Mouse (Mus musculus) v-Abl transformed pro-B cells (cell line): Measurements from ENCODE around the gene Usp42.

Source experiments
- in situ Hi-C, 2 experiments: fragments of 400-800 bp; cut with MboI; formaldehyde crosslinking; loops; one replicate each; pipeline ENCODE4 v1.15.1; 2025; ENCODE audit not compliant: unreplicated experiment in 2 of 2

Gene Usp42

DNA sequence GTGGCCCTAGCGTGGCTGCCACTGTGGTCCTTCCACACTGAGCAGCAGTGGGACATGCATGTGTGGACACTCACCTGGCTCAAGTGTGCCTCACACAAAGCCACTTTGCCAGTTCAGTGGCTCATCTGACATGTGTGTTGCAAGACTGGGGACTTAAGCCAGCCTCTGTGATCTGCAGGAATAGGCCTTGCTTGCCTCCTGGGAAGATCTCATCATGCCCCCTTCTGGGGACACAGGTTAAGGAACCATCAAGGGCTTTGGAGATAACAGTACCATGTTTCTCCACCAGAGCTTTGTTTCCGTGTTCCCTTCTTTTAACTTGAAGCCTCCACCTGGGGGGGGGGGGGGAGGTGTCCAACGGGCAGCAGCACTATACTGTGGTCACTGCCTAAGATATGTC lies 35.8 kb downstream of the Usp42 start:
- in situ Hi-C loops, result loop anchor here in 1 of 2 experiments (5.0 kb wide), 1 partner anchor 129 kb away; no protein-coding TSS in a partner anchor

DNA sequence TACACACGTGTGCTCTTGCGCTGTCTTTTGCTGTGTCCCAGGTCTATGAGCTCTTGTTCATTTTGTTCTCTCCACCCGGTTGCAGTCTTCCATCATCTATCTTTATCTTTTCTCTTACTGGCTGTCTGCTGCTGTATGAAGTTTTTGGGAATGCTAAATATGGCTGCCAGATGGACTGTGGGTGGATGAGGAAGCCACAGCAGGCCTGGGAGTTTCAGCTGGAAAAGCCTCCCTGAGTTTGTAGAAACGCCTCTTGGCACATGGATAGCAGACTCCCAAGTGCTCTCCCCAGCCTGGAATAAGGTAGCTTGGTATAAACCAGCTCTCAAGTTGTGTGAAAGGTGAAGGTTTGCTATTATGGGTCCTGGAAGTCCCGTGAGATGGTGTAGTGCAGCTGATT lies 41.2 kb downstream of the Usp42 start:
- in situ Hi-C loops, result no loop called here

DNA sequence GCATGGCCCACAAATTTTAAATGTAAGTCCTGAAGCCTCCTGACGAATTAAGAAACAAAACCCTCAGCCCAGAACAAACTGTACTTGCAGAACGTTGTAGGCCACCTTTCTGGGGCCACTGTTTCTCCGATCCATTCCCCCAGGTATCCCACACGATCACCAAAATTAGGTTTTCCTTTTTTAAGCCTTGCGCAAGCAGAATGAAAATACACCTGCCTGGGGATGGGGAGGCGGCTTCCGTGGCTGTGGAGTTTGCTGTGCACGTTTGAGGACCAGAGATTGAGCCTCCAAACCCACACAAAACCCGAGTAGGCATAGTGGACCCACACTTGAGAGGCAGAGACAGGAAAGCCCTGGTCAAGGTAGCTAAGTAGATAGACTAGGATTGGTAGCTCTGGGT lies 41.7 kb downstream of the Usp42 start:
- in situ Hi-C loops, result no loop called here

DNA sequence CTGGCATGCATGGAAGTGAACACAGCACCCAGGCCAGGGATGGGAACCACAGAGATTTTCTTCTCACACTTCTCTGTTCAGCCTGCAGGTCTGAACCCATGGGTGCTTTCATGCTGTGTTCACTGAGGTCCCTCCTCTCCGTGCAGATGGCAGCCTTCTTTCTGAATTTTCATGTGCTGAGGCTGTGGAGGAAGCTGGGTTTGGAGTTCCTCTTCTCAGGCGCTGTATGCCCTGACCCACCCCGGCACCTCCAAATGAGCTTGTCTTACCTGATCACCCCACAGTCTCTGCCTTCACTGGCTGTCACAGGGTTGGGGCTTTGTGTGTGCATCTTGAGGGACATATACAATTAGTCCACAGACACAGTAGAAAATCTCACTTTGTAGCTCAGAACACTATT lies 44.5 kb downstream of the Usp42 start:
- in situ Hi-C loops, result no loop called here

DNA sequence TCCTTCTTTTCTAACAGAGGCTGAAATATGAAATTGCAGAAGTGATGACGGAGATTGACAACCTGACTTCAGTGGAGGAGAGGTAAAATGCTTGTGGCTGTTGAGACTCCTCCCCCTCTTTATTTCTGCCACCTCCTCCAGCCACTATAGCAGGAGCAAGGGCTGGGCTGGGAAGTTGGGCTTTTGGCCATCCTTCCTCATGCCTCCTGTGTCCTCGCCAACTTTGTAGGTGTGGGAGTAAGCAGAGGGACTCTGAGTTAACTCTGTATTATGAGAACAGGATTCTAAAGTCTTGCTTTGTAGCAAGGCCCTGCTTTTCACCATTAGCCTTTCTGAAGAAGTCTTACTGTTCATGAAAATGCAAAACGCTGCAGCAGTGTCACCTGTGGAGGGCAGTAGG lies 45.6 kb downstream of the Usp42 start:
- in situ Hi-C loops, result no loop called here

DNA sequence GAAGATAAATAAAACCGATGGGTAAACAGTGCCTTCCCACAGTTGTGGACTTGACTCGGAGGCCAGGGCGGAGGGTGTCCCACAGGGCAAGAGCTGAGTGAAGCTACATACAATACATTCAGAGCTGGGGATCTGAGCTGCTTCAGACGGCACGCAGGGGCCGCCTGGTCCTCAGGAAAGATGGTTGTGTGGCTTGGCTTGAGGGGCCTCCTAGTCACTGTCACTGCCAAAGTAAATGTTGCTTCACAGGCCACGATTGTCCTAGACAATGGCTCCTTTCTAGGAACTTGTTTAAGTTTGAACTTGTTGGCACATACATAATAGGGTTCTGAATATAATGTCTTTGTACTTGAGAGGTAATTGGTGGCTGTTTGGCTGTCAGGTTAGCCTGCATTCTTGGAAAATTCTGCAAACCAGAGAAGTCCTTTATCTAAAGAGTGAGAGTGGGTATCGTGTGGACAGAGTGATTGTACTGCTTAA lies 47.1 kb downstream of the Usp42 start:
- in situ Hi-C loops, result no loop called here

DNA sequence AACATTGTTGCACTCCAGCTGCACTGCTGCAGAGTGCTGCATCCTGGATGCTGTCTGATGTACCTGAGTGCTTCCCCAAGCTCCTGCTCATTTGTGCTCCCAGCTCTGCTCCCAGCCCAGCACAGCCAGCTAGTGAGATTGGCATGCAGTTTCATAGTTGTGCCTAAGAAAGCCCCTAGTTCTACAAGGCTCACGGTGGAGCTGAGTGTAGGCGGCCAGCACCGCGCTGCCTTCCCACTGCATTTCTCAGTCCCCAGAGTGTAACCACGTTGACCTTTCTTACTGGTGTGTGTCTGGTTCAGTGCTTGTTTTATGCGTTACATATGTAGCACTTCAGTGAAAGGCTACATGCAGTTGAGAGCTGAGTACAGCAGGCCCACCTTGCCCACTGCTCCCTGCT lies 48.4 kb downstream of the Usp42 start:
- in situ Hi-C loops, result no loop called here

DNA sequence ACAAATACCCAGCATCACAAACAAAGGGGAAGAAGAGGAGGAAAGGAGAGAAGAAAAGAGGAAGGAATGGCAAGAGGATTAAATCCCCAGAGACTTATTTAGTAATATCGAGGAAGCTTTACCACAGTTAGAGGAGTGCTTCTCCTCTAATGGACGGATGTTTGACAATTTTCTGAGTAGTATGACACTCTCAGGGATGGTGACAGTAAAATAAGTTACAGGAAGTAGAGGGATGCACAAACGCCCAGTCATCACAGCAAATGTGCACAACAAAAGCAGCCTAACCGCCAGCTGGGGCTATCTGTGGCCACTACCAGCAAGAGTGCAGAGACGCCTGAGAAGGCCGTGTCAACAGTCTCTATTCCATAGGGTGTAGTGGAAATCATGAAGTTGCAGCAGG lies 52.4 kb downstream of the Usp42 start:
- in situ Hi-C loops, result no loop called here

DNA sequence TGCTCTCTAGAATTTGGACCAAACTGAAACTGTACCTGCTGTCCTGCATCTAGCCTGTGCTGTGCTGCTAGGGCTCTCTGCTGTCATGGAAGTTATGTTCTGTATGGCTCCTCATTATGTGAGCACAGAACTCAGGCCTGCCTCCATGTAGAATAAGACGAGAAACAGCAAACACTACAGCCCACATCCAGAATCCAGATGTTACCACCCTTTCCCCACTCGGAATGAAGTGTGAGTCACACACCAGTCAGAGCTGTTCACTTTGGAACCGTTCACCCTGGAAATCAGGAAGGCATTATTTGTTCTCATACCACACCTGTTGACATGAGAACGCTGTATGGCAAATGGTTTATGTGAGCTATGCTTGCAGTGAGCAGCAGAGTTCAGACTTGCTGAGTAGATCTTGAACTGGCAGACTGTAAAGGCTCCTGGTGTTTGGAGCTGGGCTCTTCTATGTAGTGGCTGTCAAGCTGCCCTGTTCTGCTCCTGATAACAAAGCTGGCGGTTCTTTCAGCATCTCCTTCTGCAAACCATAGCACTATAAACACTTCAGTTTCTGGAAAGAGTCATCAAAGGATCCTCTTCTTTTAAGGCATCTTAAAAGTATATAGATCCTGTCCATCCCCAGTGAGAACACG lies 53.3 kb downstream of the Usp42 start:
- in situ Hi-C loops, result no loop called here

DNA sequence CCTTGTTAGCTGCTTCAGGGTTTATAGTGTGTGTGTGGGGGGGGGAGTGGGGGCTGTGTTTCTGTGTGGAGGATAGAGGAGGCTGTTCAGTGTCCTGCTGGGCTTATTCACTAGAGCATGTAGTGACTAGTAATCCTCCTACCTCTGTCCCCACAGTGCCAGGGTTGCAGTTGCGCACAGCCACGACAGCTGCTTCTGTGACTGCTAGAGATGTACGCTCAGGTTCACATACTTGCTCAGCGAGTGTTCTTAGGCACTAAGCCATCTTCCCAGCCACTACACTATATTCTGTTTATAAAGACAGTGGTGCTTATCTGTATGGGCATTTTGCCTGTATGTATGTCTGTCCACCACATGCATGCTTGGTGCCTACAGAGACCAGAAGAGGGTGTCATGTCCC lies 54.7 kb downstream of the Usp42 start:
- in situ Hi-C loops, result no loop called here

DNA sequence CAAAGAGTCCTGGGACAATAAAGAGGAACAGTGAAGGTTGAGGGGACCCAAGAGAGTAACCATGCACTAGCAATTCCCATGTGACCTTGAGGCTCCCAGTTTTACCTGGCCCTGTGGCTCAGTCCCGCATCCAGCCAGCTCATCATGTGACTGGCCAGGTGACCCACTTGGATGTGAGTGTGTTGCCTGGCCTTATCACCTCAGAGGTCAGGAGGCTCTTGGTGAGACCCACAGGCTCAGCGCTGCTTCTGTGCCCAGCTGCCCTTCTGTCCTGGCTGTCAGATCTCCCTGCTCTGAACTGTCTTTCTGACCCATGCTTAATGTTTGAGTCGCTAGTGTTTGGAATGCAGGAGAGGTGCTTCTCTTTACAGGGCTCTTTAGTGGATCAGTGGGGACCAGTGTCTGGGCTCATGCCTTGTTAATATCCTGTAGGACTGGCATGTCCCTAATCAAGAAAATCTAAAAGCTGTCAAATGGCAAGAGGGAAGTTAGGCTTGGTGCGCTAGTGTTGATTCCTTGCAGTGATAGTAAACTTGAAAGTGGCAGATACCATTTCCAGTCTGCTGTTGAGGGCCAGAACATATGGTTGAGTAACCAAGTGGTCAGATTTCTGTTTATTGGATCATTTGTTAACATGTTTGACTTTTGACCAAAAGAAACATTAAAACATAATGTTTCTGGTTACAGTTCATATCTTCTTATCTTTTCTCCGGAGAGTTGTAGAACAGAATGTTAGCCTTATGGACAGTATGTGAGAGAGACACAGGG lies 55.7 kb downstream of the Usp42 start:
- in situ Hi-C loops, result no loop called here

DNA sequence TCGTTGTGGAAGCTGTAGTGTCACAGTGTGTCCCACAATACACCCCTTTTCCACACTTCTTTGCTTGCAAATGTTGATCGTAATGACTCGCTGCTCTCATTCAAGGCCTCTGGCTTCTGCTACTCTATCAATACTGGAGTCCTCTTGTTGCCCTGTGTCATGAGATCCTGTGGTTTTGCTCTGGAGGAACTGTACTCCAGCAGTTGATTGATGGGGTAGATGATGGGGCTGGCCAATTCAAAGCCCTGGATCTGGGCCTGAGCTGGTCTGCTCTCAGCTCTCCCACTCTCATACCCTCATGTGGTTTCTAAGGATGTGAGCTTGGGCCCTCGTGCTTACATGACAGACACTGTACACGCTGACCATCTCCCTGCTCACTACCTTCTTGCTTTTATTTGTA lies 57.5 kb downstream of the Usp42 start:
- in situ Hi-C loops, result no loop called here

DNA sequence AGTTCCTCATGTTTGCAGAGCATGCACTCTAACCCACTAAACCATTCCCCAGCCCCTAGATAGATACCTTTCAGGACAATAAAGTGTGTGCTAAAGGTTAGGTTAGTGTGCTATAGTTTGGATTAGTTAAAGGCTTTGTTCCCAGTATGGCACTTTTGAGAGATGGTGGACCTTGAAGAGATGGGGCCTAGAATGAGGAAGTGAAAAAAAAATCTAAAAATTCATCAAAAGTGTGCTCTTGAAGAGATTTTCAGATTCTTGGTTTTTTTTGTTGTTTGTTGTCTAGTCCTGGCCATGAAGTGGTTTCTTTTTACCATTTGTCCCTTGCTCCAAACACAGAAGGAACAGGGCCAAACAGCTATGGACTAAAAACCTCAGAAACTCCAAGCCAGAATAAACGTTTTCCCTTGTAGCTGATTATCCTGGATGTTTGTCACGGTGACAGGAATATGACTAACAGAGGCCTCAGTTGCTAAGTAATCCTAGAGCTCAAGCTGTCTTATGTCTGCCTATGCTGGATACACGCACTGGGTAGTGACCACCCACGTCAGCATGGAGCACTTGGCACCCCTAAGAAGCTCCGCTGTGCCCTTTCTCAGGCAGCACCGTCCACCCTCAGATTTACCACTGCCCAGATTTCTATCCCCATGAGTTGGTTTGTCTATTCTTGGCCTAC lies 61.2 kb downstream of the Usp42 start:
- in situ Hi-C loops, result no loop called here

DNA sequence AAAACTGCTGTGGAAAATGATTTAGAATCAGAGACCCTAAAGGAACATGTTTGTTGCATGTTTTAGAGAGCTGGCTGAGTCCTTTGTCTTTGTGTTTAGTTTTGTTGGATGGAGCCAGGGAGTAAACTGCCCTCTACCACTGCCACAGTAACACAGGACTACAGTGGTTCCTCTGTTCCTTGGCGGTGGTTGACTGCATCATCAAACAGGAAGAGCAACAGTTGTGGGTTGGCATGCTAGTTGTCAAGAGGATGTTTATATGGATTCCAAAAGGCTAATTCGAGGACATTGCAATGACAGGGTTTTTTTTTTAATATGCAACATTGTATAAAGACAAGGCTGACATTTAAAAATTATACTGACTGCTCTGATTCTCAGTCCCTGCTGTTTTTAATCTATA lies 62.2 kb downstream of the Usp42 start:
- in situ Hi-C loops, result no loop called here

DNA sequence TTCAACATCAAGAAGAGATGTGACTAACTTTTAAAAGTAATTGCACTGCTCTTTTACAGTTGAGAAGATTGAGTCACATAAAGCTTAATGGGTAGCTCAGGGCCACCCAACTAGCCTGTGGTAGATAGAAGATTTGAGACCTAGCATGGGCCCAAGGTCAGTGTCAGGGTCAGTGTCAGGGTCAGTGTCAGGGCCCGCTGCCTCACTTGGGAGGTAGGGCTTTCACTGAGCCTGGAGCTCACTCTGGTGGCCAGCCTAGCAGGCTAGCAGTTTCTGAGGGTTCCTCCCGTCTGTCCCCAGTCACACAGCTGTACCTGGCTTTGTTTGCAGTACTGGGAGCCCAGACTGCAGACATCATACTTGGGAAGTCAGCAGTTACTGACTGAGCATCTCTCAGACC lies 62.7 kb downstream of the Usp42 start:
- in situ Hi-C loops, result no loop called here

DNA sequence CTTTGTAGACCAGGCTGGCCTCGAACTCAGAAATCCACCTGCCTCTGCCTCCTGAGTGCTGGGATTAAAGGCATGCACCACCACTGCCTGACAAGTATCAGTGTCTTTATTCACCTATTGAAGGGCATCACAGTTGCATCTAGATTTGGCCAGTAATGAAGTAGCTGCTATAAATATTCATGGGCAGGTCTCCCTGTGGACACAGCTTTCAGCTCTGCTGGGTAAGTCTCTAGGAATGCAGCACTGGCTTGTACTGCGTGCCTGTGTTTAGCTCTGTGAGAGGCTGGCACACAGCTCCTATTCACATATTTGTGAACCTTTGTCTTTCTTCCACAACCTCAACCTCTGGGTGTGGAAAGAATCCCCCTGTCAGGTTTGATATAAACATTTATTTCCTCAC lies 63.2 kb downstream of the Usp42 start:
- in situ Hi-C loops, result no loop called here

DNA sequence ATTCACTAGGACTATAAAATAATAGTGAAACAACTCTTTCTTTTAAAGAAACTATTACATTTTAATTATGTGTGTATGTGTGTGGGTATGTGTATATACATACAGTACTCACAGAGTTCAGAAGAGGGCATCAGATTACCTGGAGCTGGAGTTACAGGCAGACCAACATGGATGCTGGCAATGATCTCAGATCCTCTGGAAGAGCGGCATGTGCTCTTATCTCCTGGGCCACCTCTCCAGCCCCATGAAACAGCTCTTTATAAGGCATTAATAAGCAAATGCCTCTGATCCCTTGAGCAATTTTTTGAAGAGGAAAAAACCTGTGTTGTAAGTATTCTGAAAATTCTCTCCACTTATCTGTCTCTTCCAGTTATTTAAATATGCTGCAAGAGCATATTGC lies 66.1 kb downstream of the Usp42 start:
- in situ Hi-C loops, result no loop called here

DNA sequence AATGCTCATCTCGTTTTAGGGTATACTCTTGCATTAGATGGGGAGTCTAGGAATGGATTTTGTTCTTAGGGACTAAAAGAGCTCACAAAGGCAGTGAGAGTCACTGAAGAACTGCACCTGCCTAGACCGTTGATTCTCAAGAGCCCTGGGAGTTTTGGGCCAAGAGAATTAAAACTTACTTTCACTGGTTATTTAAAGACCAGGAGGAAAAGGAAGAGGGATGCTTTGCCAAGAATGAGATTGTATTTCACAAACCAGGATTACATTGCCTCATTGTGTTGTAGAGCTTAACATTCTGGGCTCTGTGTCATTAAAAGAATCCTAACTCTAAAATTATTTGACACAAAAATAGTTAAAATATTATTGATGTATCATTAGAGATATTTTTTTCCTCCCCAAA lies 66.5 kb downstream of the Usp42 start:
- in situ Hi-C loops, result no loop called here

DNA sequence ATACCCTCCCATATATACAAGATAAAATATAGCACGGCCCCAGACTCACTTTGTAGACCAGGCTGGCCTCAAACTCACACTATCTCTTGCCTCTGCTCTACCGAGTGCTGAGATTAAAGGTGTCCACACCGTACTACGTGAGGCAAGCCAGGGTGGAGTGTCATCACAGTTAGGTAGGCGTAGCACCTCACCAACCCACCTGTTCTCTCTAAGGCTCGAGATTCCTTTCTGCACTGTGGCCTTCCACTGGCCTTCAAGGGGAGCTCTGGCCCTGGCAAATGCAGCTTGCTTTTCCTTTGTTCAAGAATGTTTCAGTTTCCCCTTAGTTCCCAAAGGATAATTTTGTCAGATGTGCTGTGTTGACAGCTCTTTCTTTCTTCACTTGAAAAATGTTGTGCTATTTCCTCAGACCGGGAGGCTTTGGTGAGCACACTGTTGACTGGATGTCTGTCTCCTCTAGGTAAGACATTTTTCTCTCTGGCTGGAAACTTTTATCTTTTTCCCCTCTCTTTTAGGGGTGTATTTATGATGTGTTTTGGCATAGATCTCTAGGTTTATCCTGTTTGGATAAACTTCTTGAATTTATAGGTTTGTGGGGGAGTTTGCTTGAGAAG lies 68.9 kb downstream of the Usp42 start:
- in situ Hi-C loops, result no loop called here
